Mouse (Mus musculus): ENCODE measurements around the gene Mdga1.

- TF ChIP-seq POLR2A (IDR thresholded peaks at IDR 0.05; ENCODE audit: insufficient read length, low read depth) (no peak), E2F4 (IDR thresholded peaks at IDR 0.05; ENCODE audit: insufficient read depth) (no peak), TCF12 (IDR thresholded peaks at IDR 0.05; ENCODE audit: insufficient read depth, poor library complexity, severe bottlenecking) (no peak), USF1 (IDR thresholded peaks at IDR 0.05; ENCODE audit: low read depth) (no peak), MYOG (IDR thresholded peaks at IDR 0.05; ENCODE audit: control insufficient read depth in 1 of 3, insufficient read depth in 1 of 3, insufficient read length in 2 of 3, low read depth in 2 of 3) (no peak), MAX (IDR thresholded peaks at IDR 0.05; ENCODE audit: low read depth) (no peak), MYOD1 (IDR thresholded peaks at IDR 0.05; ENCODE audit: control insufficient read depth in 1 of 3, insufficient read length in 2 of 3, low read depth in 2 of 3) (no peak), POLR2AphosphoS2 (IDR thresholded peaks at IDR 0.05; ENCODE audit: insufficient read length, low read depth) (no peak), REST (IDR thresholded peaks at IDR 0.05; ENCODE audit: insufficient read depth, insufficient read length) (no peak), SRF (IDR thresholded peaks at IDR 0.05; ENCODE audit: control insufficient read depth, insufficient read length, low read depth) (no peak)
These were observed 69.6 kb downstream of the Mdga1 start for GRCm38 (mm10) chr17:29900289-29900688.
